Mouse (Mus musculus) heart, embryonic 14.5 days (tissue): ENCODE measurements around the gene Cox10. TPM values are rescaled to one million over a fixed set of nuclear protein-coding genes. Genes with fewer than 3 reads are reported as not detected.

ENCODE experiments used
- ATAC-seq: fragments of 200-750 bp; cut with Nextera tagmentation; 2 replicates; pipeline ENCODE4 v1.8.0; 2017; ENCODE audit warnings: low read depth, moderate TSS enrichment; ENCODE audit not compliant: insufficient number of reproducible peaks, insufficient read depth, low FRiP score
- H3K27ac ChIP-seq, 2 experiments: fragments of 200-500 bp in 1 of 2; fragments of 300-500 bp in 1 of 2; sonication (generic) in 1 of 2; replicated peaks in 1 of 2; 2 replicates each; pipeline ENCODE4 v1.5.1; 2012 to 2014; ENCODE audit warnings: low read depth in 2 of 2, low read length in 2 of 2, control low read depth in 1 of 2, mild to moderate bottlenecking in 1 of 2, mixed read lengths in 1 of 2; ENCODE audit not compliant: control insufficient read depth in 1 of 2, insufficient read depth in 1 of 2
- H3K27me3 ChIP-seq: fragments of 300-500 bp; sonication (generic); 2 replicates; pipeline ENCODE4 v1.6.1; 2014; ENCODE audit warnings: mild to moderate bottlenecking, low read length, control low read depth; ENCODE audit not compliant: control insufficient read depth, insufficient read depth
- H3K36me3 ChIP-seq: fragments of 300-500 bp; sonication (generic); 2 replicates; pipeline ENCODE4 v1.6.1; 2014; ENCODE audit warnings: mild to moderate bottlenecking, control low read depth, low read length, mixed read lengths; ENCODE audit not compliant: control insufficient read depth, insufficient read depth
- H3K4me1 ChIP-seq, 2 experiments: fragments of 200-500 bp in 1 of 2; fragments of 300-500 bp in 1 of 2; sonication (generic) in 1 of 2; 2 replicates each; pipeline ENCODE4 v1.6.1; 2012 to 2014; ENCODE audit warnings: low read length in 2 of 2, control low read depth in 1 of 2, mixed read lengths in 1 of 2; ENCODE audit not compliant: control insufficient read depth in 2 of 2, insufficient read depth in 2 of 2
- H3K4me2 ChIP-seq: fragments of 300-500 bp; sonication (generic); 2 replicates; pipeline ENCODE4 v1.6.1; 2014; ENCODE audit warnings: mild to moderate bottlenecking, low read length
- H3K4me3 ChIP-seq, 2 experiments: fragments of 200-500 bp in 1 of 2; fragments of 300-500 bp in 1 of 2; sonication (generic) in 1 of 2; 2 replicates each; pipeline ENCODE4 v1.5.1; 2012 to 2014; ENCODE audit warnings: low read length in 2 of 2, mild to moderate bottlenecking in 2 of 2, control low read depth in 1 of 2, low read depth in 1 of 2, moderate library complexity in 1 of 2; ENCODE audit not compliant: control insufficient read depth in 1 of 2, insufficient read depth in 1 of 2
- H3K9ac ChIP-seq: fragments of 300-500 bp; sonication (generic); 2 replicates; pipeline ENCODE4 v1.6.1; 2014; ENCODE audit warnings: mild to moderate bottlenecking, low read length
- H3K9me3 ChIP-seq: fragments of 300-500 bp; sonication (generic); 2 replicates; pipeline ENCODE4 v1.6.1; 2016; ENCODE audit warnings: low read length, control low read depth; ENCODE audit not compliant: control insufficient read depth
- WGBS: fragments of 180-500 bp; shearing (Covaris S2); extraction: QIAGEN DNeasy Blood & Tissue Kit; methylation state at CpG from one replicate; pipeline ENCODE4 v1.1.7; 2014; 5-methylcytosine and 5-hydroxymethylcytosine counted together
- polyA plus RNA-seq: library from polyadenylated mRNA; unstranded; fragments of >200 nt; fragmentation: Nextera tagmentation; extraction: Ambion mirVana; gene quantifications from 2 replicates; pipeline ENCODE4 v1.2.1, GENCODE M21; 2014

The Cox10 gene
- polyA plus RNA-seq, 1 experiment from 2014 or later: 39.5 TPM

DNA sequence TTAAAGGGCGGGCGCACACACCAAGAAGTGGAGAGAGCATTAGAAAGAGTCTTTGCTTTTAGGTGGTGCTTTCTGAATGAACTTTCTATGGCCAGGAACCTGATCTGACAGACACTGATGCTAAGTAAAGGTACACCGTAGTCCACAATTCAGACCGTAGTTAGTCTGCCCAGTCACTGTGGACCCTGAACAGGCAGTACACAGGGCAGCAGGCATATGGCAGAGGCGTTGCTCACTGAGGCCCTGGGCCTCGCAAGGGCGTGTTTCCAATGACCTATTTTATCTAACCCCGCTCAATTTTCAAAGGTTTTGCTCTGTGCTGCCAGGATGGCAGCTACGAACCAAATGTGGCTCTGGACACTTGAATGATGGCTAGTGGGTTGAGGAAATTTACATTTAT lies 107.8 kb downstream of the Cox10 start:
- peaks cover 25% of the 10 kb centered on the region for H3K36me3 ChIP-seq
- H3K4me1 ChIP-seq: peaks cover 10 to 13% of the 10 kb centered on the region in 2 experiments; a peak in 3 of 4 replicates
- 93% methylated on average over 9 of the region's 9 CpGs for WGBS
- no peak overlapping the region for H3K4me3 ChIP-seq
- H3K27me3 ChIP-seq: no peaks in the 10 kb centered on the region
- no peaks in the 10 kb centered on the region for H3K9me3 ChIP-seq
- H3K4me2 ChIP-seq: no peak overlapping the region
- no peak for ATAC-seq
- no peak overlapping the region for H3K9ac ChIP-seq
- no peak overlapping the region for H3K27ac ChIP-seq

DNA sequence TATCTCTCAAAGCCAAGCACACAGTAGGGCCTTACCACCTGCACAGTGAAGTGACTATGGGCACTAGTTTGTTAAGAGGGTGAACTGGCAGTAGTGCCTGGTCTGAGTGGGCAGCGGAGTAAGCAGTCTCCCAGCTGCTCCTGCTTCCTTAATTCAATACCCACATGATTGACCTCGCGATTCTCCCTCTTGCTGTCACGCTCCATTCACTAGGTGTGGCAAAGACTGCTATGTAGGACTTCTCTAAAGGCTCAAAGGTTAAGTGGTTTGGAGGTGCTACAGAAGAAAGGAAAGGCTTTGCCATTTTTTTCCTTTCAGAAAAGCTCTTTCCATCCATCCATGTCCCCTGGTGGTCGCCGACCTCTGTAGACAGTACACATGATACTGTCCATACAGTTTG lies 108.5 kb downstream of the Cox10 start:
- H3K27ac ChIP-seq: no peak overlapping the region
- ATAC-seq: no peak
- H3K36me3 ChIP-seq: peaks cover 22% of the 10 kb centered on the region
- H3K9ac ChIP-seq: no peak overlapping the region
- H3K9me3 ChIP-seq: no peaks in the 10 kb centered on the region
- WGBS: 97% methylated on average over 6 of the region's 6 CpGs
- no peak overlapping the region for H3K4me3 ChIP-seq
- H3K4me2 ChIP-seq: no peak overlapping the region
- no peaks in the 10 kb centered on the region for H3K27me3 ChIP-seq
- H3K4me1 ChIP-seq: peaks cover 10 to 16% of the 10 kb centered on the region in 2 experiments

DNA sequence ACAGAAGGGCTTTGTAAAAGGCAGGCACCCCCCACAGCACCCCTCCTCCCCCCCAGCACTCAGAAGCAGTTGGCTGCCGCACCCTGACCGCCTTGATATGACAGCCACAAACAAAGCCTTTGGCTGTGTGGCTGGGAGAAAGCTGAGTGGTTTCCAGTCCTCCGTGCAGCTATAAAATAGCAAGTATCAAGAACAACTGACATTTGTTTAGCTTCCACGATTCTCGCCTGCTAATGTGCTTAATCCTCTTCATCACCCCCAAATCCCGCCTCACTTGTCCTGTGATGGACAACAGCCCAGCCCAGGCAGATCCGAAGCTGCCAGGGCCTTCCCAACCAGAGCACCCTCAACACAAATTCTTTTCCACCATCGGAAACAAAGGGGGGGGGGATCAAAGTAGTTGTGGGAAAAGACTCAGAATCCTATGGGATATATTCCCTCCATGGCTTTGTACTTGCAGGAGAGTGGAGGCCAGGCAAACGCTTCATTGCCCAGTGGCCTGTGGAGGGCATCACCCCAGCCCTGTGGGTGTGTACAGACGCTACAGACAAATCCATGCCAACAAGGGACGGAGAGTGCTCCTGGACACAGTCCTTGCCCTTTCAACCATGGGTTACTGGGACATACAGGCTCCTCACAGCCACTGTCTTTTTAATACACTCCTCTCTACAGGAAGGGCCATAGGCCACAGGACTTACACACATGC lies 109.9 kb downstream of the Cox10 start:
- H3K9ac ChIP-seq: no peak overlapping the region; the same call in 1 of the 2 replicates
- ATAC-seq: no peak
- no peaks in the 10 kb centered on the region for H3K27me3 ChIP-seq
- whole genome bisulfite sequencing: 53% methylated on average over 11 of the region's 11 CpGs
- H3K36me3 ChIP-seq: peaks cover 16% of the 10 kb centered on the region
- H3K27ac ChIP-seq: no peak overlapping the region
- no peak overlapping the region for H3K4me3 ChIP-seq
- peaks cover 10 to 20% of the 10 kb centered on the region in 2 experiments for H3K4me1 ChIP-seq
- H3K9me3 ChIP-seq: no peaks in the 10 kb centered on the region
- no peak overlapping the region for H3K4me2 ChIP-seq

DNA sequence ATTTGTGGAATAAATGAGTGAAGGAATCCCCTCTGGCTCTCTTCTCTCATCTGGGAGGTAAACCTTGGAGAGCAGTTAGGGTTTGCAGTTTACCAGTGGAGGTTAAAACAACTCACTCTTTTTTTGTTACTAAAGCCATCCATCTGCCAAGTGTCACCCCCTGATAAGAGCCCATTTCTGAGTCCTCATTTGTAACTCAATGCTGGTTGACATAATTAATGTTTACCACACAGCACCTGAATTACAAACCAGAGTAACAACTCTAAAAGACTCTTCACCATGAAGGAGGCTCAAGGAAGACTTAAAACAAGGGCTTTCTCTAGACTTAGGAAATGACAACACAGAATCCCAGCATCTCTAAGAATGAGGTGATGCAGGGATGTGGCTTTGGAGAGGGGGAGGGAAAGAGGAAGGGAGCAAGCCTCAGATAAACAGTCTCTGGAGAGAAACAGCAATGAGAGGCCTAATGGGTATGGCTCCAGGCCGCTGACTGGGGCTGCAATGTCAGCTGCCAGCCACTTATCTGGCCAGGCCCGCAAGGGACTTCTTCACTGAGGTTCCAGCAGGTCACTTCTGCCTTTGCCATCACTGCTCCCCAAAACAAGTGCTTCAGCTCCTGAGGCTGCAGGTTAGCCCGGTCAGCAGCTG lies 110.8 kb downstream of the Cox10 start:
- Histone ChIP-seq H3K9me3 (no peaks in the 10 kb centered on the region), H3K4me3 (no peak overlapping the region), H3K4me2 (no peak overlapping the region), H3K4me1 (peaks cover 10 to 20% of the 10 kb centered on the region in 2 experiments), H3K27me3 (no peaks in the 10 kb centered on the region), H3K27ac (no peak overlapping the region), H3K36me3 (peaks cover 24% of the 10 kb centered on the region), H3K9ac (no peak overlapping the region)
- 45% methylated on average over 3 of the region's 3 CpGs for WGBS
- ATAC-seq: no peak

DNA sequence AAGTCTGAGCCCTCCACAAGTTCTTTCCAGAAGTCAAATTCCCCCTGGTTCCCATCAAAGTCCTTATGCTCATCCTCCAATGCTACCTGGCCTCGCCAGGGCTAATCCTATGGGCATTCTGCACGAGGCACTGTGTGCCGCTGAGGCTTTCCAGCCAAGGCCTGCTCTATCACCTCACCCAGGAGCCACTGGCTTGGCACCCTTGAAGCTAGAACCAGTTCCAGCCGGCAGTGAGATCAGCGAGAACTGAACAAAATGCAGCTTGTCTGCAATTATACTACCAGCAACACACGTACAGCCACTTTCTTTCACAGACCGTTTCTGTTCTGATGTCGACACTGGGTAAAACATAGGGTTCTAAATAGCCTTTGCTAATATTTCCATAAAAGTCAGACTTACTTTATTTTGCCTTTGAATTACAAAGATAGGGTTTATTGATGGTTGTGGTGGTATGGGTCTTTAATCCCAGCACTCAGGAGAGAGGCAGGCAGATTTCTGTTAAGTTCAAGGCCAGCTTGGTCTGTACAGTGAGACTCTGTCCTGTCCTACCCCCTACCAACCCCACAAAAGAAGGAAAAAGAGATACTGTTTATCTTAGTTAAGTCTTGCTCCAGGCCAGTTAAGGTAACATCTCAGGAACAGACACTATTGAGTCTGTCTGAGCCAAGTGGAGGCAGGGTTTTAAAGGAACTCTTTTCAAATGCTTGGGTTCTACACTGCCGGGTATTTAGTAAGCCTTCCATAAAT lies 111.5 kb downstream of the Cox10 start:
- H3K4me2 ChIP-seq: no peak overlapping the region
- no peaks in the 10 kb centered on the region for H3K9me3 ChIP-seq
- H3K4me3 ChIP-seq: no peak overlapping the region
- no peaks in the 10 kb centered on the region for H3K27me3 ChIP-seq
- peaks cover 10 to 20% of the 10 kb centered on the region in 2 experiments for H3K4me1 ChIP-seq
- H3K36me3 ChIP-seq: peaks cover 24% of the 10 kb centered on the region
- no peak overlapping the region for H3K9ac ChIP-seq
- WGBS: 81% methylated on average over 9 of the region's 9 CpGs
- no peak overlapping the region for H3K27ac ChIP-seq
- no peak for ATAC-seq

DNA sequence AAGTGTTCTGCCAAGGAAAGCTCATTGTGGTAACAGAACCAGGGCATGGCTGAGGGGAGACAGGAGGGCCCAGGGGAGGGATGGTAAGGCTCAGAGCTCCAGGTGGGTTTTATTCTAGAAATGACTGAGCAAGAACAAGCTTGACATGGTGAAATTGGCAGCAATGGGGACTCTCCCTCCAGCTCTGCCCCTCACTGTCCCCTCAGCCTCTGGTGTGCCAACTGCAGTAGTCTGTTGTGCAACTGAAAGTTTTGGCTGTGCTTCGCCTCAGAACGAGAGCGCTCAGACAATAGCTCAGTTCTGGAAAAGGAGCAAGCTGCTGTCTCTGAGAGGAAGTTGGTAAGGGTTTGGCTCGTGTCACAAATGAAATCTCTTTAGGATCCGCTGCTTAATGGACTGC lies 113.8 kb downstream of the Cox10 start:
- H3K27me3 ChIP-seq: no peaks in the 10 kb centered on the region
- H3K27ac ChIP-seq: no peak overlapping the region
- no peak overlapping the region for H3K4me2 ChIP-seq
- no peaks in the 10 kb centered on the region for H3K9me3 ChIP-seq
- H3K36me3 ChIP-seq: peaks cover 17% of the 10 kb centered on the region
- ATAC-seq: no peak
- no peak overlapping the region for H3K9ac ChIP-seq
- peaks cover 10 to 20% of the 10 kb centered on the region in 2 experiments for H3K4me1 ChIP-seq
- H3K4me3 ChIP-seq: no peak overlapping the region
- WGBS: 53% methylated on average over 5 of the region's 5 CpGs

DNA sequence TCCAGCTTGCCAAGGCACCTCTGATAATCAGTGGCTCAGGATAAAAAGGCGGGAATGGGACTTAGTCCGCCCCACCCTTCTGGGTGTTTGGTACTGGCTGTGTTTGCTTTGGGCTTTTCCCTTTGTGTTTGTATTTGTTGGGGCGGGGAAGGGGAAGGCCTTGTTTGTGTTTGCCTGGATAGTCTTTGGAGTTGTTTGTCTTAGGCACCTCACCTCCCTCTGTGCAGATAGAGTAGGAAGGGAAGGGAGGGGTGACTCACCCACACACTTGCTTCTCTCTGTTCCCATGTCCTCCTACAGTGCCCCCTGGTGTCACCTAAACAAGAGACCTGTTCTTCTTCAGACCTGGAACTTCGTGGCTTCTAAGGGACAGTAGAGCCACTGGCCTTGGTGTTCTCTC lies 122.1 kb downstream of the Cox10 start:
- ATAC-seq: no peak
- peaks cover 5 to 6% of the 10 kb centered on the region in 2 experiments; a peak in 2 of 4 replicates for H3K4me1 ChIP-seq
- H3K4me3 ChIP-seq: no peak overlapping the region
- H3K36me3 ChIP-seq: no peaks in the 10 kb centered on the region
- H3K27me3 ChIP-seq: 0 out of 2 replicates have a peak, but pooled peaks cover 2% of the 10 kb centered on the region
- no peak overlapping the region for H3K27ac ChIP-seq
- H3K4me2 ChIP-seq: no peak overlapping the region
- H3K9me3 ChIP-seq: no peaks in the 10 kb centered on the region
- WGBS: 29% methylated on average over 4 of the region's 4 CpGs
- H3K9ac ChIP-seq: no peak overlapping the region
